Mouse (Mus musculus): ENCODE data around the gene Rps23. TPM values are rescaled to one million over a fixed set of nuclear protein-coding genes. Genes with fewer than 3 reads are reported as not detected.

Gene Rps23
- polyA plus RNA-seq, 1 experiment from 2014 or later = 84.9 TPM

Other genes starting within 250 kb of the Rps23 start
- 0.13 and 0.14 TPM in 2 replicates for gene Atp6ap1l, start 17.6 kb upstream of the Rps23 start, polyA plus RNA-seq (2015; fragmentation: Nextera tagmentation; extraction: Ambion mirVana)

Measured in liver, embryonic 16.5 days (tissue).